Mouse (Mus musculus) E14TG2a.4 (cell line): ENCODE results near the gene Fbxw4.

ENCODE experiments used
- CTCF ChIP-seq: conservative IDR thresholded peaks from 2 replicates; pipeline ENCODE4 v1.5.1; 2014; ENCODE audit warnings: low read length
- NANOG ChIP-seq: IDR thresholded peaks from 2 replicates; pipeline ENCODE4 v1.6.1; 2014; ENCODE audit warnings: borderline replicate concordance, low read length, mixed read lengths

- TF ChIP-seq CTCF: peak; percentile 27
- no peak for TF ChIP-seq NANOG
Observed at GRCm38 (mm10) chr19:45694056-45694455, 33.9 kb upstream of the Fbxw4 start.
